Mouse (Mus musculus) kidney, adult 9 months (tissue): ENCODE data around the gene Cckbr.
A peak's percentile ranks its signal among the peaks of the same experiment; 100 is the strongest.

ENCODE experiments used
- DNase-seq: peaks from one replicate; pipeline ENCODE4 v3.0.0; 2022

Cckbr gene

DNA sequence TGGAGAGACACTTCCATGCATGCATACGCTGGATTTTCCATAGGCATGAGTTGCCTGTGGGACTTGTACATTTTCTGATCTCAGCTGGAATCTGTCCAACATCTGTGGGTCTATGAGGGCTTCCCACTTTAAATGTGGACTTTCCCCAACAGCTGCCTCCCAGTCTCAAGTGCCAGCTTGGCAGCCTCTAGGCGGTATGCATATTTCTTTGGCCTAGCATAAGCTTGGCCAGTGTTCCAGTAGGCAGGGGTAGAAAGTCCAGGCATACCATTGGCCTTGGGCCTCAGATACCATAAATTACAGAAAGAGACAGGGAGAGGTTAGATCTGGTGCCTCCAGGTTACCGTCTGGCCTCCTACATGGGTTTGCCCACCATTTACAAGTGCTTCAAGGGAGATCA, 72.3 kb downstream of the Cckbr start:
- no peak for DNase-seq

DNA sequence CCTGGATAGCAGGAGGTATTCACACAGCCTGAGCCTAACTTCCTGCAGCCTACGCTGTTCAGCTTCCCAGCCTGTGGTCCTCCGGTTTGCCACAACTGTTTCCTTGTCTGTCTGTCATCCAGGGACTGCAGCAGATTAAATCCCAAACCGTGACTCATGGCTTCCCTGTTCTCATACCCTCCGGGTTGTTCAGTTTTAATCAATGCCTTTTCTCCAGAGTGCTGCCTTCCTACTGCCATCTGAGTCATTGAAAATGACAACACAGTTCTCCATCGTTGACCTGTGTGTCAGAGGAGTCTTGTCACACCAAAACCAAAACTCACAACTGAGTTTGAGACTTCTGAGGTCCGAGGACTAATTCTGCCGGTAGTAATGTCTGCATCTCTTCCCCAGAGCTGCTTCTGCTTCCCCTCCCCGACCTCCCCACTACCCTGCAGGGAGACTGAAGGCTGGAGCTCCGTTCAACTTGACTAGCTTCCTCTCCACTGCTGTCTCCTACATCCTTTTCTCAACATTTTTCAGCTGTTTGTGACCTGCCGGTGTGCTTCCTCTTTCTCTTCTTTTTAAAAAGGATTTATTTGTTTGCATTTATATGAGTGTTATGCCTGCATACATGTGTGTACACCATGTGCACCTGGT, 73.4 kb downstream of the Cckbr start:
- DNase-seq, result no peak

DNA sequence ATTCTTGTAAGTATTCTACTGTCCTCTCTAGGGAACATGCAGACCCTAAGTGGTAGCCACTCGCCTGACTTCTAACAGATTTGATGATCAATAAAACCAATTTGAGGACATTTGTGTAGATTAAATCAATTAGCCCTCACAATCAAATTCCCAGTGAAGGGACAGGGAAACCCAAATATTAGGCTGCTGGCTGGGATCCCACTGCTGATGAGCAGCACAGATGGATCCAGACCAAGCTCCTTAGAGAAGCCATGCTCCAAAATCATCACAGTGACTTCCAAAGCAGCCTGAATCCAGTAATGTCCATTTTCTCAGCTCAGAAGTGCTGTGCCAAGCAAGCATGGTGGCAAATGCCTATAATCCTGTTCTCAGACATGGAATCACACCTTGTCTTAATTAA, 74.1 kb downstream of the Cckbr start:
- DNase-seq, result no peak

DNA sequence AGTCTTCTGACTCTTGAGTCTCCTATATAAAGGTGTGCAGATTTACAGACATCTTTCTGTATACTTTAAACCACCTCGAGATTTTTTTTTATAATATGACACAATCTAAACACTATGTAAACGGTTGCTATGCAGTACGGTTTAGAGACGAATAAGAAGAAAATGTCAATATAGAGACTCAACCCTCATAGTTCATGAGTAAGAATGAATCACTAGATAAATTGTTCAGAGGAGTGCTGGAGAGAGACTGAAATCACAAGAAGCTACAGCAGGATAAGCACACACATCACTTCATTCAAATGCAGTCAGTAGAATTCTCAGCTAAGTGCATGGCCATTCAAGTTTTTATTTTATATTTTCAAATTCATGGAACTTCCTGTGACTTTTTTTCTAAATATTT, 76.5 kb downstream of the Cckbr start:
- no peak for DNase-seq

DNA sequence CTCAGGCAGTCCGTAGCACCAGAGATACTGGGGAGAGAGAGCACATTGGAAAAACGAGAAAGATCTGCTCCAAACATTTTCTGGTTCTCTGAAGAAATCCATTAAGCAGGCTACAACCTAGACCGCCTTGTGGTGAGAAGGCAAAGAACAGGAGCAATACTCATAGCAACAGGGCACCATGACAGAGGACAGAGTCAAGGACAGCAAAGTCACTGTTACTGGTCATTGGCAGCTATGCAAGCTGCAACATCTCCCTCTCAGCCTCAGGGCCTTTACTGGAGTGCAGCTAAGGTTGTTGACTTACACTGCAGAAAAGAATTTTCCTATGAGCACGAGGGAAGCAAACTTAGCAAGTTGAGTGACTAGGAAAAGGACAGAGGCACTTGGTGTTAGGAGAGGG, 81.7 kb downstream of the Cckbr start:
- DNase-seq, result no peak

DNA sequence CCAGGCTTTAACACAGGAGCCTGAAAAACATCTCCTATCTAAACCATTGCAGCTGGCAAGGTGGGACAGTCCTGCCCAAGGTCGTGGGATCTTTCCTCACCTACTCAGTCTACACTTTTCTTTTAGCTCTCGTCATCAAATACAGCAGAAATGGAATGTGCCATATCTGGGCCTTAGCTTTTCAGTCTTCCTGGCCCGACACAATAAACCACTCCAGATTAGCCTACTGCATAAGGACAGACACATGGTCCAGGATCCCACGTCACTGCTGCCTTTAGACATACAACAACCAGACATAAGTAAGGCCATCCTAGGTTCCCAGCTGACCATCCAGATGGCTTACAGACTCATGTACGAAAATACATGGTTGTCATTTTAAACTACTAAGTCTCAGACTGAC, 84.6 kb downstream of the Cckbr start:
- DNase-seq, result no peak

DNA sequence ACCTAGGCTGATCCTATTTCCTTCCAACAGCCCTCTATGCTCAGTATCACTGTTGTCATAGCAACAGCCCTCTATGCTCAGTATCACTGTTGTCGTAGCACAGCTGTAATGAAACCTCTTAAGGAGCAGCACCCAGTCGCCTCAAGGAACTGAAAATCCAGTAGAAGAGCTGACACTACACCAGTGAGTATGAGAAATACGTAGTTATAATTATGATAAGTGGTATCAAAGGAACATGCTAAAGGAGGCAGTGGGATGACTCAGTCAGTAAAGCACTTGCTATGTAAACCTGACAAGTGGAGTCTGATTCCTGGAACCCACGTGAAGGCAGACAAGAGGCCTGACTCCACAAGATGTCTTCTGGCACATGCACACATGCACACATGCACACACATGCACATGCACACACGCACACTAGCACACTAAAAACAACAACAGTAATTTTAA, 88.3 kb downstream of the Cckbr start:
- no peak for DNase-seq

DNA sequence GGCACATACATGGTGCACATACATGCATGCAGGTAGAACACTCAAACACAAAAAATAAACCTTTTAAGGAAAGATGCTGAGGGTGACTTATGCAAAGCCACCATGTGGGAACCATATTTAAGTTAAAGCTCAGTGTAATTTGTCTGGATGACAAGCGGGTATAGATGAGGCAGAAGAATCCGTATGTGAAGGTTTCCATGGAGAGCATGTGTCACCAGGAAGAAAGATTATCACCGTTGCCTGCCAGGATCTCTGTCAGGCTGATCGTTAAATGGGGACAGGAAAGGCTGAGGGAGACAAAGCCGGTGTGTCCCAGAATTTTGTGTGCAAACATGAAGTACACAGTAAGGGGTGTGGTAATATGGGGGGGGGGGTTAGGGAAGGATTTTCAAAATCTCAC, 89.0 kb downstream of the Cckbr start:
- no peak for DNase-seq

DNA sequence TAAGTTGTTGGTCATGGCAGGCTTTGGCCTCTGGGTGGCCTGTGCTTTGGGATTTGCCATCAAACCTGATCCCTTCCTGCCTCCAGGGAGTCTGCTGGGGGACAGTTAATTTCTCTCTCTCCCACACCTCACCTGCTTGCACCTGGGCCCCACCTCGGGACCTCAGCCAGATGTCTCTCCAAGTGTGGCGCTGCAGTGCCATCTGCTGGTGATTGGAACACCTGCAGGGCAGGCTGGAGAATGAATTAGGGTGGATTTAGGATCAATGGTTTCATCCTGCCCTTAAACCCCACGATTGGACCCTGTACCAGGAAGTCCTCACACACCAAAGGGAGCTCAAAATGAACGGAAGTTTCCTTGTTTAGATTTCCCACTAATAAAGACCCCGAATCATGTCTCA, 89.6 kb downstream of the Cckbr start:
- DNase-seq, result peak; percentile 60

DNA sequence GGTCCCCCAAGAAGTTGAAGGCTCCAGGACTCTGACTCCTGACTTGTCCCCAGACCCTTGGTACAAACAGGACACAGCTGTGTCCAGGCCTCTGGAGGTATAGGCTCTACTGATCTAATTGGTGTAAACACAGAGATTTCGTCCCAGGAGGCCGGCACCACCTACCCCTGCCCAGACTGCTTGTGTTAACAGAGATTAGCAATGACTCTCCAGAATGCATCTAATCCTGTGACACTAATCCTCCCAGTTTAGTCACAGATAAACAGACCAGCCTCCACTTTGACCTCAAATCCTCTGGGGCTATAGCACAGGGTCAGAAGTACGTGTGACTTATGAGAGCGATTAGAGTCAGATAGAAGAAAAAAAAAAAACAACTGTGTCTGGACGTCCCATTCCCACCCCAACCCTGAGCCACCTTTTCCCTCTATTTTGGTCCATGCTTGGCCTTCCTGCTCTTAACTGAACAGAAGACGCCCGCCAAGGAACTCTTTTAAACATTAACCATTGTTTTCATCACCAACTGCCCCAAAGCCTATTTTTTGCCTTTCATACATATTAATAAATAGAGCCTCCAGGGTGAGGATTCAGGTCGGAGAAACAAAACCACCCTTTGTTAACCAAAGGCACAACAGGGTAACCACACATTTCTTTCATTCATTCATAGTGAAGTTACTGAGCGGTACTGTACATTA, 91.3 kb downstream of the Cckbr start:
- peak; percentile 74 for DNase-seq

DNA sequence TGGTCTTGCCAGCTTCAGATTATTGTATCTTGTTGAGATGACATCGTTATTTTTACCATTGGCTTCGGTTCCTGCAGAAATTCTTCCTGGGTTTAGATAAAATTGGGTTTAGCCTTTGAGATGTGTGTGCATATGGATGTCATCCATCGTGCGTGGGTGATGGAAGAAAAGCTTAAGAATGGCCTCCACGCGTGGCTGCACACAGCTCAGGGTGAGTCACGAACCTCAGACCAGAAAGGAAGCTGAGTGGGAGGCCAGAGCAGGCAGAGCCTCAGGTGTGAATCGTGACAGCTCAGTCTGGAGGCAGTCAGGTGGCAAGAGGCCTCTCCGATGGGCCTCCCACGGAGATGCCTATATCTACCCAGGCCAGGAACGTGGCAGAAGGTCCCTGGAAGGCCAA, 93.8 kb downstream of the Cckbr start:
- no peak for DNase-seq

DNA sequence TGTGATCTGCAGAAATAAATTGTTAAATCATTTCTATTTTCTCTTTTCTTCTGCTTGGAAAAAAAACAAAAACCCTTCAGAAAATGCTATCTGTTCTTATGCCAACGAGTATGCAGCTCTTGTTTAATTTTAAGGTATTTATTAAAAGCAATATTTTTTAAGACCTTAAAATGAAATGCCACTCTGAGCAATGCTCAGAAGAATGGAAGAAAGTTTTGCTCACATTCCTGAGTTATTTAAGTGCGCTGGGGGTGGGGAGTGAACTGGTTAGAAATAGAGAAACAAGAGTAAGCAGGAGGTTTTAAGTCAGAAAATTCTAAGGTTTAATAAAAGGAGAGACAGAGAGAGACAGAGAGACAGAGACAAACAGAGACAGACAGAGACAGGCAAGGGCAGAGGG, 94.2 kb downstream of the Cckbr start:
- no peak for DNase-seq

DNA sequence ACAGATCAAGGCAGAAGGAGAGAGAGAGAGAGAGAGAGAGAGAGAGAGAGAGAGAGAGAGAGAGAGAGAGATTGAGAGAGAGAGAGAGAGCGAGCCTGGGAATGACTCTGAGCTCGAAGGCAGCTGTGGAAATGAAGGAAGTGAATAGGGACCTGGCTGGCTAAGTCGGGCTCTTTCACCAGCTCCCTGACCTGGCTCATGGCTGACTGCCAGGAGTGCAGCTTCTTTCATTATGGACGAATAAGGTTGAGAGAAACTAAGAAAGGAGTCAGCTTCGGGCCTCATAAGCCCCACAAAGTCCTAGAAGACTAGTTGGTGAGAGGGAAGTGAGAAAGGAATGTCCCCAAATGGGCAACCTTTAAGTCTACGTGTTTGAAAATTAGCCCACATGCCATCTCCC, 94.7 kb downstream of the Cckbr start:
- peak; percentile 42 for DNase-seq
